Mouse (Mus musculus) splenic B cell, adult 2 months (primary cell): Measurements from ENCODE around the gene Cpne9.

Experiments
- DNase-seq: peaks from one replicate; pipeline ENCODE4 v3.0.0-alpha.2; 2011; ENCODE audit warnings: low read depth, low spot score
- H3K27me3 ChIP-seq: 2 replicates; pipeline ENCODE4 v1.6.1; 2012; ENCODE audit warnings: mild to moderate bottlenecking, low read length, moderate library complexity, mixed read lengths; ENCODE audit not compliant: control insufficient read depth, poor library complexity, insufficient read depth, severe bottlenecking
- H3K36me3 ChIP-seq: 2 replicates; pipeline ENCODE4 v1.6.1; 2012; ENCODE audit warnings: mild to moderate bottlenecking, low read length, moderate library complexity, mixed read lengths; ENCODE audit not compliant: control insufficient read depth, poor library complexity, insufficient read depth, severe bottlenecking

Gene Cpne9

DNA sequence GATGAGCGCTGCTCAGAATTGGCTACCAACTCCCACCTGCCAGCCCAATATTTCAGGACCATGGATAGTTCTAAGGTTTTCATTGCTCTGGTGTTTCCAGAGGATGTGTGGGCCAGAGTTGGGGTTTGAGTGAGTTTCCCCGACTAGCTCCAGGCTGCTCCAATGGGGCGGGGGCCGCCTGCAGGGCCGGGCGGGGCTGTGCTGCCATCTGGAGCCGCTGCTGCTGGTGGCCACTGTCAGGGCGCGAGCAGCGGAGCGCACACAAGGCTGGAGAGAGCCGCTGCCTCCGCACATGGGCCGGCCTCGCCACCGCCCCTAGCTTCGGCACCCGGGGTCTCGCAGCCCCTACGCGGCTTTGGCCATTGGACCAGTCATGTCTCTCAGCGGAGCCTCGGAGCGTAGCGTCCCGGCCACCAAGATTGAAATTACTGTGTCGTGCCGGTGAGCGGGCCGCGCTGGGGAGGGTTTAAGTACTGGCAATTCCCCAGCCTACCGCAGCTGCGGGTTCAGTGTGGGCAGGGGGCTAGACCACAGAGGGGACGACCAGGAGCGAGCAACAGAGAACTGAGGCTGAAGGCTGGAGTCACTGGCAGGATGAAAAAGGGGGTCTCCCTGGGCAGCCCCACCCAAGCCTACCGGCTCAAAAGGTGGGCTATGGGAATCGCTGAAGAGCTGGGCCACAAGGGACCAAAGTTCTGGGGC, at the start of gene Cpne9:
TSS of gene Cpne9 (plus strand) at position 207 of the 702 bp plus-strand sequence.
- no peaks in the 10 kb centered on the region; the same call in none of the 2 replicates for H3K36me3 ChIP-seq
- DNase-seq, result peak; percentile 36
- H3K27me3 ChIP-seq, result 0 out of 2 replicates have a peak, but pooled peaks cover 2% of the 10 kb centered on the region

DNA sequence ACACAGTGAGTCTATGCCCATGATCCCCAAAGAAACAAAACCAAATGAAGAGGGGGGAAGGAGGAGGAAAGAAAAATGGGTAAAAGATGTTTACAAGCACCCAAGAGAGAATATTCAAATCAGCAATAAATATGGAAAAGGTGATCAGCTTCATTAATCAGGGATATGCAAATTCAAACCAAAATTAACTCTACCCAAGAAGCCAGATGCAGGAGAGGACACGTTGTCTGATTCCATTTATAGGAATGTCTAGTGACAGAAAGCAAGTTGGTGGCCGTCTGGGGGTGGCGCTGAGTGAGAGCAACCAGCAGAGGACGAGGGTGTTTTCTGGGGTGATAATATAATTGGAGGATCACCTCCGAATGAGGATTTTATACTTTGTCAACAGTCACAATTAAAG, 47.0 kb upstream of the Cpne9 start:
- no peaks in the 10 kb centered on the region for H3K27me3 ChIP-seq
- no peaks in the 10 kb centered on the region for H3K36me3 ChIP-seq
- DNase-seq, result no peak

GRCm38 (mm10) chr6:113237542-113238270, 44.4 kb upstream of the Cpne9 start, which contains the start of gene Mtmr14:
Gene Mtmr14, plus strand, starts transcription at chr6:113237843.
- peak; percentile 98 for DNase-seq
- Histone ChIP-seq H3K27me3 (no peaks in the 10 kb centered on the region), H3K36me3 (peaks cover 2% of the 10 kb centered on the region; the same call in 1 of the 2 replicates)

DNA sequence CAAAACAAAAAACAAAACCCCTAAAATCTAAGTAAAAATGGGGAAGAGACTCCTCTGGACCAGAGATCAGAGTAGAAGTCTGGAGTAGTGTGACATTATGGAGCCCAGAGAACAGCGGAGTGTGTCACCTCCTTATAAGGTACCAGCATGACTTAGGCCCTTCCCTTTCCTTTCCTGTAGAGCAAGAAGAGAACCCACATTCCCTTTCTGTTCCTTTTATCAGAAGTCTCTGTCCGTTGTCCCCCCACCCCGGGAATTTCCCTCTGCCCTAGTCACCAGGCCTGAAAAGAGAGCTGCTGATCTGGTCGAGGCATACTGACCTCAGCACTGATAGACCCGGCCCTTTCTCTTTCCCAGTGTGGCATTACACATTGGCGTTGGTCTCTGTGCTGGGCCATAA, 43.7 kb upstream of the Cpne9 start:
- Histone ChIP-seq H3K27me3 (no peaks in the 10 kb centered on the region), H3K36me3 (peaks cover 2% of the 10 kb centered on the region; the same call in 1 of the 2 replicates)
- peak; percentile 54 for DNase-seq

GRCm38 (mm10) chr6:113242753-113243152, 39.4 kb upstream of the Cpne9 start:
- H3K36me3 ChIP-seq, result peaks cover 5% of the 10 kb centered on the region
- no peak for DNase-seq
- H3K27me3 ChIP-seq, result no peaks in the 10 kb centered on the region

DNA sequence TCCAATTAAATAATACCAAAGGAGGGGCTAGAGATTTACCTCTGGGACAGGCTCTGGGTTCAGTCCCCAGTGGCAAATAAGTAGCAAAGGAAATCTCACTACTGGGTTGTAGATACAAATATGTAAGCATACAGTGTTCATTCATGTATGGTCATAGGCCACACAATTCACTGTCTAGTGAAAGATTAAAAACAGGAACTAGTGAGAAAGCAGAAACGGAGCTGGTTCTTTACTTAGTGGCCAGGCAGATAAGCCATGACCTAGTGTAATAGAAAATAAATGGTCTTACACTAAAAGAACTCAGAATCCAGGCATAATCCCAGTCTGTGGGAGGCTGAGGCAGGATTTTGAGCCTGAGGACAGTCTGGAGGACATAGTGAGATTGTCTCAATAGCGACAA, 36.5 kb upstream of the Cpne9 start:
- Histone ChIP-seq H3K36me3 (peaks cover 5% of the 10 kb centered on the region), H3K27me3 (no peaks in the 10 kb centered on the region)
- peak; percentile 61 for DNase-seq

- no peak for DNase-seq
- Histone ChIP-seq H3K27me3 (no peaks in the 10 kb centered on the region), H3K36me3 (peaks cover 10% of the 10 kb centered on the region)
These were observed 31.3 kb upstream of the Cpne9 start for GRCm38 (mm10) chr6:113250786-113251185.

DNA sequence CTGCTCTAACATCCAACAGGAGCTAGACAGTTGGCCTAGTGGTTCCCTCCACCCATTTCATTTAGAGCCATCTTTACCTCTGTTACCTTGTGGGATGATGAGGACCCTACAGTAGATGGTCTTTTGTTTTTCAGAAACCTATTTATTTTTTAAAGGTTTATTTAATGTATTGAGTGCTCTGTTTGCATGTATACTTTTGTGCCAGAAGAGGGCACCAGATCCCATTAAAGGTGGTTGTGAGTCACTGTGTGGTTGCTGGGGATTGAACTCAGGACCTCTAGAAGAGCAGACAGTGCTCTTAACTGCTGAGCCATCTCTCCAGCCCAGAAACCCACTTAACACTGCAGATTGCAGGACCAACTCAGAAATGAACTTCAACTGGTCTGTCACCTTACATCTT, 30.2 kb upstream of the Cpne9 start:
- peak; percentile 35 for DNase-seq
- Histone ChIP-seq H3K27me3 (no peaks in the 10 kb centered on the region), H3K36me3 (peaks cover 18% of the 10 kb centered on the region)

- no peaks in the 10 kb centered on the region for H3K27me3 ChIP-seq
- H3K36me3 ChIP-seq, result peaks cover 21% of the 10 kb centered on the region
- DNase-seq, result no peak
These were observed 27.2 kb upstream of the Cpne9 start for GRCm38 (mm10) chr6:113254899-113255298.

- DNase-seq, result peak; percentile 58
- peaks cover 20% of the 10 kb centered on the region for H3K36me3 ChIP-seq
- no peaks in the 10 kb centered on the region for H3K27me3 ChIP-seq
These were observed 20.8 kb upstream of the Cpne9 start for GRCm38 (mm10) chr6:113261174-113261858.

- Histone ChIP-seq H3K36me3 (peaks cover 18% of the 10 kb centered on the region), H3K27me3 (no peaks in the 10 kb centered on the region)
- no peak for DNase-seq
These were observed 18.6 kb upstream of the Cpne9 start for GRCm38 (mm10) chr6:113263531-113263930.

- DNase-seq, result no peak
- H3K27me3 ChIP-seq, result no peaks in the 10 kb centered on the region
- peaks cover 20% of the 10 kb centered on the region for H3K36me3 ChIP-seq
These were observed 17.7 kb upstream of the Cpne9 start for GRCm38 (mm10) chr6:113264429-113264828.

DNA sequence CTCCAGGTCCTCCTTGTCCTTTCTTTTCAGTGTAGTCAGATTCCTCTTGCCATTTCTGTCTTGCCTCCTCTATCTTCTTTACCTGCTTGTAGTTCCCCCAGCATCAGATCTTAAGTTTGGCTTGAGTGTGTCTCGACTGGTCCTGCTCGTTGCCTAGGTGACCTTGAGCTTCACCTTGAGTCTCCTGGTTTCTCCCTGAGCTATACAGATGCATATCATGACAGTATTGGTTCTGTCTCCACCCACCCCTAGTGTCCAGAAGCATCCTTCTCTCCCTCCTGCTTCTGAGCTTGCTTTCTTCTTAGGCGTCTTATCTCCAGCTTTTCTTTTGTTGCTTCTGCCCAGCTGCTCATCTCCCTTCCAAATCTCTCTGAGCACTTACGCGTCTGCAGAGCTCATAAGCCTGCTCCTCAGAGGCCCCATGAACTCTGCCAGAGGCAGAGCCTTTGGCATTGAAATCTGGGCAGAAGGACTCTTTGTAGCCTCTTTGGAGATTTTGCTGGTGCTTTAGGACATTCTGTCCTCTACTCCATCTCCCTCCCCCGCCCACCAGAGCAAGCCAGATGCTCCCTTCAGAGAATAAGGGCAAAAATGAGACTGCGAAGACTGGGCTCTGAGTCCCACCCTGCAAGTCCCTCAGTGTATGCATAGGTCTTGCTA, 15.0 kb upstream of the Cpne9 start:
- H3K27me3 ChIP-seq, result no peaks in the 10 kb centered on the region
- H3K36me3 ChIP-seq, result peaks cover 17% of the 10 kb centered on the region
- no peak for DNase-seq

DNA sequence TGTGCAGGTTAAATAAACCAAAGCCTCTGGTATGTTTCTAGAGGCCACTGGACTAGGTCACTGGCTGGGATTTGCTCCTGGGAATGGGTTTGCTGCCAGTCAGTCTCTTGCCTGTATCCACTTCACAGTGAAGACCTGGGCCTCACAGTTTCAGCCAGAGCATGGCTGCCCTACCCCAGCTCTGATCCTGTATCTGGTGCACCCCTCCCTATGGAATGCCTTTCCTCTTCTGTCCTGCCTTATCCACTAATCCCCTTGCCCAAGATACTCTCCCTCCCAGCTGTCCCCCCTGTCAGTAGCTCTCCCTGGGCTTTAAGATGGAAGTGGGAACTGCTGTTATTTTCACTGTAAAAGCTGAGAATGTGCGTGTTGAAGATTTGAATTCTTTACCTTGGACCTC, 14.1 kb upstream of the Cpne9 start:
- H3K36me3 ChIP-seq, result peaks cover 19% of the 10 kb centered on the region
- DNase-seq, result no peak
- no peaks in the 10 kb centered on the region for H3K27me3 ChIP-seq
